Mouse (Mus musculus) myocyte (in vitro differentiated cells): ENCODE results near the gene Rit1.

ENCODE experiments used
- CEBPB ChIP-seq: IDR thresholded peaks from 2 replicates; pipeline ENCODE4 v1.6.1; 2011; ENCODE audit warnings: mild to moderate bottlenecking, moderate library complexity; ENCODE audit not compliant: poor library complexity, insufficient read depth, severe bottlenecking
- E2F4 ChIP-seq: IDR thresholded peaks from one replicate; pipeline ENCODE4 v1.6.1; 2011; ENCODE audit warnings: mild to moderate bottlenecking, control low read depth, moderate library complexity; ENCODE audit not compliant: insufficient read depth
- MAX ChIP-seq: IDR thresholded peaks from one replicate; pipeline ENCODE4 v1.6.1; 2011; ENCODE audit warnings: low read depth, mild to moderate bottlenecking, control low read depth
- MYOD1 ChIP-seq, 3 experiments: IDR thresholded peaks; one replicate each; pipeline ENCODE4 v1.6.1; 2011; ENCODE audit warnings: control low read depth in 2 of 3, low read depth in 2 of 3, mild to moderate bottlenecking in 2 of 3, moderate library complexity in 1 of 3; ENCODE audit not compliant: insufficient read length in 2 of 3, control insufficient read depth in 1 of 3
- MYOG ChIP-seq, 3 experiments: IDR thresholded peaks; one replicate each; pipeline ENCODE4 v1.6.1; 2011; ENCODE audit warnings: control low read depth in 2 of 3, low read depth in 2 of 3, mild to moderate bottlenecking in 2 of 3; ENCODE audit not compliant: insufficient read length in 2 of 3, control insufficient read depth in 1 of 3, insufficient read depth in 1 of 3
- POLR2A ChIP-seq: IDR thresholded peaks from one replicate; pipeline ENCODE4 v1.6.1; 2011; ENCODE audit warnings: low read depth, mild to moderate bottlenecking, control low read depth, moderate library complexity; ENCODE audit not compliant: insufficient read length
- POLR2AphosphoS2 ChIP-seq: IDR thresholded peaks from one replicate; pipeline ENCODE4 v1.6.1; 2011; ENCODE audit warnings: low read depth, control low read depth; ENCODE audit not compliant: insufficient read length
- SRF ChIP-seq: IDR thresholded peaks from one replicate; pipeline ENCODE4 v1.6.1; 2011; ENCODE audit warnings: low read depth; ENCODE audit not compliant: control insufficient read depth, insufficient read length
- TCF12 ChIP-seq: IDR thresholded peaks from one replicate; pipeline ENCODE4 v1.6.1; 2011; ENCODE audit warnings: mild to moderate bottlenecking, control low read depth; ENCODE audit not compliant: poor library complexity, insufficient read depth, severe bottlenecking
- USF1 ChIP-seq: IDR thresholded peaks from one replicate; pipeline ENCODE4 v1.6.1; 2011; ENCODE audit warnings: low read depth, mild to moderate bottlenecking, control low read depth, moderate library complexity

DNA sequence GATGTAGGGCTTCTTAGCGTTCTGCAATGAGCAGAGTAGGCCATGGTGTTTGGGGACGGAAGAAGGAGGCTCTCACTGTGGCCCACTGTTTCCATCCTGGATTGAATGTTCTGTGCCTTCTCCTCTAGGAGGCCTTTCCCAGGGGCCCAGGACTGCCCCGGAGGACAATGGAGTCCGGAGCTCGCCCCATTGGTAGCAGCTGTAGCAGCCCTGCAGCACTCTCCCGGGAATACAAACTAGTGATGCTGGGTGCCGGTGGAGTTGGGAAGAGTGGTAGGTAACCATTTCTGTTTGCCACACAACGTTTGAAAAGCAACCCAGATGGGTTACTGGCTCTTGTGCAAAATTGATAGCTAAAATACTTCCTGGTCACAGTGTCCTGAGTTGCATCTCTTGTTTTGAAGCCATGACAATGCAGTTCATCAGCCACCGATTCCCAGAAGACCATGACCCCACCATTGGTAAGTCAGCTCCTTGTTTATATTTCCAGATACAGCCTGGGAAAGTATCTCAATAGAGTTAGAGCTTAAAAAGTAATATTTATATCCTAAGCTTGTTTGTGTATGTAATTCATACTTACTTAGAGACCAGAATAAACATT lies 660 bp downstream of the Rit1 start:
- TF ChIP-seq POLR2A (no peak), USF1 (no peak), E2F4 (no peak), CEBPB (no peak), POLR2AphosphoS2 (no peak), TCF12 (no peak), MAX (no peak), MYOD1 (IDR thresholded peaks at IDR 0.05; ENCODE audit: control insufficient read depth in 1 of 3, insufficient read length in 2 of 3, low read depth in 2 of 3) (no peak), MYOG (IDR thresholded peaks at IDR 0.05; ENCODE audit: control insufficient read depth in 1 of 3, insufficient read depth in 1 of 3, insufficient read length in 2 of 3, low read depth in 2 of 3) (no peak), SRF (no peak)
